Mouse (Mus musculus) gastrocnemius, adult 2 months (tissue): ENCODE data around the gene Hook2. TPM values are rescaled to one million over a fixed set of nuclear protein-coding genes. Genes with fewer than 3 reads are reported as not detected.
A peak's percentile ranks its signal among the peaks of the same experiment; 100 is the strongest.

Experiments
- DNase-seq: peaks from one replicate; pipeline ENCODE4 v3.0.0; 2022
- H3K27ac ChIP-seq: fragments of 200-600 bp; 2 replicates; pipeline ENCODE4 v1.8.1; 2022; ENCODE audit warnings: mild to moderate bottlenecking
- H3K4me3 ChIP-seq: fragments of 200-600 bp; 2 replicates; pipeline ENCODE4 v1.8.1; 2022; ENCODE audit warnings: mild to moderate bottlenecking, moderate library complexity
- CTCF ChIP-seq: fragments of 200-600 bp; IDR thresholded peaks from 2 replicates; pipeline ENCODE4 v1.8.1; 2022; ENCODE audit warnings: antibody characterized with exemption, mild to moderate bottlenecking, moderate library complexity
- intact Hi-C: fragments of 180-260 bp; cut with DNase I; formaldehyde crosslinking; loops from one replicate; pipeline ENCODE4 v1.15.1; 2025
- total RNA-seq, 2 experiments: library from RNA; stranded (reverse); gene quantifications; 2 replicates each; pipeline ENCODE4 v1.2.3; 2021

The Hook2 gene
- total RNA-seq, 2 experiments from 2014 or later: 1.4 to 2.0 TPM

- intact Hi-C loops: loop anchor here (5.0 kb wide), 1 partner anchor 60 kb away; the partner anchor contains the start of genes Gm49661, Prdx2 and Rnaseh2a
- no peak for DNase-seq
- H3K27ac ChIP-seq: peak overlapping the region; percentile 96
- H3K4me3 ChIP-seq: peak overlapping the region; percentile 89
- no peak for TF ChIP-seq CTCF
These were observed 37.1 kb downstream of the Hook2 start for GRCm38 (mm10) chr8:85027516-85027855.

DNA sequence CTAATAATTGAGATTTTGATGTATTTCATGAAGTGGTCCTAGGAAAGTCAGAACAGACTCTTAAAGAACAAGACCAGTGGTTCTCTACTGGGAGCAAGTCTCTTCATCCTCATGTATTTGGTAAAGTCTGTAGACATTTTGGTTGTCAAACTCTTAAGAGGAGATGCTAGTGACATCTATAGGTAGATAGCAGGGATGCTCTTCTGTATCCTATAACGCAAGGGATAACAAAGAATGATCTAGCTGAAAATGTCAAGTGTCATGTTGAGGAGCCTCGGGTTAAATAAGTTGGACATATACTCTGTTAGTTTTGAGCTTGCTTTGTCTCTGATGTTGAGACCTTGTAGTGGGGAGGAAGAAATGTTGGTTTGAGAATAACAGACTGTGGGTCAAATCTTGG, 37.5 kb downstream of the Hook2 start:
- Histone ChIP-seq H3K27ac (peak overlapping the region; percentile 96), H3K4me3 (peak overlapping the region; percentile 89)
- intact Hi-C loops: loop anchor here (5.0 kb wide), 1 partner anchor 61 kb away; the partner anchor contains the start of genes Gm49661, Prdx2 and Rnaseh2a
- no peak for DNase-seq
- TF ChIP-seq CTCF: no peak

DNA sequence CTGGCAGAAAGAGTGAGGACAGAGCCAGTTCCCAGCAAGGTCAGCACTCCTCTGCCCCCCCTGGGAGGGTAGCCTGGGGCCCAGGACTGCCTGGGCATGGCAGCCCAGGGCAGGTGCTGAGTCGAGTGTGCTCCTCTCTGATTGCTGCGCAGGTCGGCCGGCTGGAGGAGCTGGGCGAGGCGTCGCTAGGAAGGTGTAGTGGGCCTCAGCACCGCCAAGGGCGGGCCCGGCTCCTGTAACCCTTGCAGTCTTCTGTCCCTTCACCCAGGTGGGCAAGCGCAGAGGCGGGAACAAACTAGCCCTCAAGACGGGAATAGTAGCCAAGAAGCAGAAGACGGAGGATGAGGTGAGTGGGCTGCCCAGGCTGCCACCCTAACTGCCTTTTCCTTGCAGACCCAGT, 38.9 kb downstream of the Hook2 start:
- intact Hi-C loops: loop anchor here (5.0 kb wide), 1 partner anchor 62 kb away; the partner anchor contains the start of genes Gm49661, Prdx2 and Rnaseh2a
- H3K27ac ChIP-seq: no peak overlapping the region; the same call in 1 of the 2 replicates

DNA sequence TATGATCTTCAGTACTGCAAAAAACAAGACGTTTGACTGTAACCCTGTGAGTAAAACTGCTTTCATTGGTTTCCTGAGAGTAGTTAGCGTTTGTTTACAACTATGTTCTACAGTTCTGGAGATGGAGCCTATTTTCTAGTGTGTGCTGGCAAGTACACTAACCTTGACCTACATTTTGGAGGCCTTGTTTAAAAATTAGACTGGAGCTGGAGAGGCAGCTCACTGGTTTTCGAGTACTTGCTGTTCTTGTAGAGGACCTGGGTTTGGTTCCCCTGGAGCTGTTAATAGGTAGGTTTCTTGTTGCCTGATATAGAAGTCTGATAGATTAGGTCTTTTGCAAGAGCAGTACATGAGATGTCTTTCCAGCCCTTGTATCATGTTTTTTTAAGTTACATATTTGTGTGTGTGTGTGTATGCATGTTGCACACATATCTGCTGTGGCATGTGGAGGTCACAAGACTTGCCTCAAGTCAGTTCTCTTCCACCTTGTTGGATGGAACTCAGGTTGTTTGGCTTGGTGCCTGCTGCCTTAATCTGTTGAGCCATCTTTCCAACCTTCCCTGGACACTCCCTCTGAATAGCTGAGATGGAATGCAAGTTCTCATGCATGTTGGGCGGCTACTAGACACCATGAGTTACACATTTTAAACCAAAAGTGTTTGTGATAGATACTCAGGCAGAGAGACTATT, 42.4 kb downstream of the Hook2 start:
- TF ChIP-seq CTCF: no peak
- intact Hi-C loops: no loop called here
- DNase-seq: no peak
- H3K27ac ChIP-seq: peak overlapping the region; percentile 62
- no peak overlapping the region for H3K4me3 ChIP-seq

More for the DNA sequence above, 38.9 kb downstream of the Hook2 start:
- H3K4me3 ChIP-seq: peak overlapping the region; percentile 89
- TF ChIP-seq CTCF: no peak
- no peak for DNase-seq

- Histone ChIP-seq H3K27ac (no peak overlapping the region), H3K4me3 (no peak overlapping the region)
- DNase-seq: no peak
- intact Hi-C loops: no loop called here
- no peak for TF ChIP-seq CTCF
These were observed 43.5 kb downstream of the Hook2 start for GRCm38 (mm10) chr8:85033867-85034266.

DNA sequence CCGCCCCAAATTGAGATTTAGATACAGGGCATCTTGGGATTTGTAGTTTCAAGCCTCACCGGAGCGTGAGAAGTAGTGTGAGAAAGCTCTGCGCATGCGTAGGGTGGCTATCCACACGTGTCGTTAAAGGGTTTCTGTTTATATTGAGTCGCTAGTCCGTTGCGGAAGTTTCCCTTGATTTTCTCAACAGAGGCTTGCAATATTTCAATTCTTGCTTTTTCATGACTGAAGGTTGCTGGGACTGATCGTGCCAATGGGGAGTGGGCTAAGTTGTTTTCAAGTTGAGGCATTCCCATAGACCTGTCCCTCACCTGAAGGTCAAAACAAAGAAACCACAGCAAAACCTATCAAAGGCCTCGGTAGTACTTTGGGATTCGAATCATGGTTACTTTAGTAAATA, 44.4 kb downstream of the Hook2 start:
- H3K27ac ChIP-seq: peak overlapping the region; percentile 98
- DNase-seq: peak; percentile 83
- TF ChIP-seq CTCF: no peak
- H3K4me3 ChIP-seq: peak overlapping the region; percentile 95
- intact Hi-C loops: no loop called here

- TF ChIP-seq CTCF: no peak
- intact Hi-C loops: no loop called here
- peak overlapping the region; percentile 95 for H3K4me3 ChIP-seq
- H3K27ac ChIP-seq: peak overlapping the region; percentile 98
- no peak for DNase-seq
These were observed 44.8 kb downstream of the Hook2 start for GRCm38 (mm10) chr8:85035165-85035727.

DNA sequence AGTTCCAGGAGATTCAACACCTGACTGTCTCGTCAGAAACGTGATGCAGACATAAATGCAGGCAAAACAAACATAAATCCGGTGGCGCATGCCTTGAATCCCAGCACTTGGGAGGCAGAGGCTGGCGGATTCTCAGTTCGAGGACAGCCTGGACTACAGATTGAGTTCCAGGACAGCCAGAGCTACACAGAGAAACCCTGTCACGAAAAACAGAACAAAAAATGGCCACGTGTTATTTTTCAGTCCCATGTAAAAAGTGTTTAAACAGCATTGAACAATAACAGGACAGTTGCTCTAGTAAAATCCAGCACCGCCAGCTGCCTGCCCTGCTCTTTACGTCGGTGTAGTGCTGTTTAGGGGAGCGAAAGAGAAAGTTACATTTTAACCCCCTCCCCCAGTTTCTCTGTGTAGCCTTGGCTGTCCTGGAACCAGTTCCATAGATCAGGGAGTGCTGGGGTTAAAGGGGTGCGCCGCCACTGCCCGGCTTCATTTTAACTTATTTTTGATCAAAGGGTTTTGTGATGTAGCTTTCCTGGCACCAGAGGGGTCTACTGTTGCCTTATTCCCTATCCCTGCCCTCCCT, 45.4 kb downstream of the Hook2 start:
- Histone ChIP-seq H3K4me3 (peak overlapping the region; percentile 95), H3K27ac (peak overlapping the region; percentile 98)
- no peak for DNase-seq
- intact Hi-C loops: no loop called here
- TF ChIP-seq CTCF: no peak

DNA sequence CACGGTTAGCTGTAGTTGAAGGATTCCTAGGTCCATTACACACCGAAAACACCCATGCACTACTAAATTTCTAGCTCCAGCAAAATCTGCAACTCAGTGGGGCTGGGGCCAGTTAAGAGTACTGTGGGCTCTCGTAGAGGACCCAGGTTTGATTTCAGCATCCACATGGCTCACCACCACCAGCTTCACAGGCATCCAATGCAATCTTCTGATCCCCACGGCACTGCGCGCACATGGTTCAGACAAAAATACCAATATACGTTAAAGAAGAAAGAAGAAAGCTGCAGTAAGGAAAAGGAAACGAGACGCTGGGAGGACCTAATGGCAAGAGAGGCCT, 45.9 kb downstream of the Hook2 start:
- Histone ChIP-seq H3K4me3 (peak overlapping the region; percentile 95), H3K27ac (peak overlapping the region; percentile 98)
- intact Hi-C loops: no loop called here
- DNase-seq: no peak
- no peak for TF ChIP-seq CTCF

- peak within 1 kb of the TSS; percentile 95 for H3K4me3 ChIP-seq
- peak within 1 kb of the TSS; percentile 98 for H3K27ac ChIP-seq
- intact Hi-C loops: no loop called here
- peak; percentile 93 for DNase-seq
- TF ChIP-seq CTCF: no peak
These were observed 46.4 kb downstream of the Hook2 start, which contains the start of gene Tnpo2 for GRCm38 (mm10) chr8:85036718-85037365. TSS of gene Tnpo2 (plus strand) at chr8:85036915.

DNA sequence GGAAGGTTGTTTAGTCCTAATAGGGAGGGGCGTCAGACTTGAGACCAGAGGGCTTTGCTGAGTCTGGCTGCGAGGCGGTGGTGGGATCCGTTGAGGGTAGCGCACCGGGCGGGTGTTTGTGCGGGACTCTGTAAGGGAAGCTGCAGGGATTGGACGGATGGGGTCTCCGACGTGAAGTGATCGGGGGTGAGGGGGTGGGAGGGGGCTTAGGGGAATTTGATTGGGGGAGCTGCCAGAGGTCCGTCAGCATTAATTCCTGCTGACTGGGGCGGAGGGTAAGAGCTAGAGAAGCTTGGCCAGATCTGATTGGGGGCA, 46.9 kb downstream of the Hook2 start:
- TF ChIP-seq CTCF: no peak
- H3K4me3 ChIP-seq: peak overlapping the region; percentile 95
- intact Hi-C loops: no loop called here
- peak overlapping the region; percentile 98 for H3K27ac ChIP-seq
- peak; percentile 48 for DNase-seq

- intact Hi-C loops: no loop called here
- peak; percentile 63 for DNase-seq
These were observed 47.5 kb downstream of the Hook2 start for GRCm38 (mm10) chr8:85037681-85038531.

More at GRCm38 (mm10) chr8:85037681-85038531, 47.5 kb downstream of the Hook2 start:
- no peak for TF ChIP-seq CTCF
- Histone ChIP-seq H3K27ac (peak overlapping the region; percentile 98), H3K4me3 (peak overlapping the region; percentile 95)
